Mouse (Mus musculus) midbrain, embryonic 16.5 days (tissue): ENCODE measurements at regions not wholly inside any gene's neighbourhood (a gene's known extent, or its start where the extent isn't known, plus 50 kb on each side); places are given as distances from the start of the nearest gene placed in this dataset.

Experiments used
- ATAC-seq: fragments of 200-750 bp; cut with Nextera tagmentation; 2 replicates; pipeline ENCODE4 v1.8.0; 2017; ENCODE audit warnings: moderate TSS enrichment
- H3K27ac ChIP-seq: fragments of 300-500 bp; sonication (generic); 2 replicates; pipeline ENCODE4 v1.5.1; 2014; ENCODE audit warnings: mild to moderate bottlenecking, low read length, mixed read lengths
- H3K27me3 ChIP-seq: fragments of 300-500 bp; sonication (generic); 2 replicates; pipeline ENCODE4 v1.6.1; 2014; ENCODE audit warnings: low read depth, low read length, mixed read lengths; ENCODE audit not compliant: control insufficient read depth, insufficient read depth
- H3K36me3 ChIP-seq: fragments of 300-500 bp; sonication (generic); 2 replicates; pipeline ENCODE4 v1.6.1; 2014; ENCODE audit warnings: mild to moderate bottlenecking, low read length, moderate library complexity, mixed read lengths; ENCODE audit not compliant: control insufficient read depth, insufficient read depth
- H3K4me1 ChIP-seq: fragments of 300-500 bp; sonication (generic); 2 replicates; pipeline ENCODE4 v1.6.1; 2014; ENCODE audit warnings: mild to moderate bottlenecking, low read length, mixed read lengths; ENCODE audit not compliant: control insufficient read depth, insufficient read depth
- H3K4me2 ChIP-seq: fragments of 300-500 bp; sonication (generic); 2 replicates; pipeline ENCODE4 v1.6.1; 2014; ENCODE audit warnings: mild to moderate bottlenecking, low read length, mixed read lengths
- H3K4me3 ChIP-seq: fragments of 300-500 bp; sonication (generic); 2 replicates; pipeline ENCODE4 v1.5.1; 2014; ENCODE audit warnings: low read depth, mild to moderate bottlenecking, low read length, moderate library complexity, mixed read lengths
- H3K9ac ChIP-seq: fragments of 300-500 bp; sonication (generic); 2 replicates; pipeline ENCODE4 v1.6.1; 2014; ENCODE audit warnings: low read depth, low read length, mixed read lengths
- H3K9me3 ChIP-seq: fragments of 300-500 bp; sonication (generic); replicated peaks from 2 replicates; pipeline ENCODE4 v1.6.1; 2014; ENCODE audit warnings: mild to moderate bottlenecking, low read length, mixed read lengths; ENCODE audit not compliant: control insufficient read depth, poor library complexity, severe bottlenecking
- WGBS: fragments of 180-500 bp; shearing (Covaris S2); extraction: QIAGEN DNeasy Blood & Tissue Kit; methylation state at CpG from one replicate; pipeline ENCODE4 v1.1.7; 2014; 5-methylcytosine and 5-hydroxymethylcytosine counted together

DNA sequence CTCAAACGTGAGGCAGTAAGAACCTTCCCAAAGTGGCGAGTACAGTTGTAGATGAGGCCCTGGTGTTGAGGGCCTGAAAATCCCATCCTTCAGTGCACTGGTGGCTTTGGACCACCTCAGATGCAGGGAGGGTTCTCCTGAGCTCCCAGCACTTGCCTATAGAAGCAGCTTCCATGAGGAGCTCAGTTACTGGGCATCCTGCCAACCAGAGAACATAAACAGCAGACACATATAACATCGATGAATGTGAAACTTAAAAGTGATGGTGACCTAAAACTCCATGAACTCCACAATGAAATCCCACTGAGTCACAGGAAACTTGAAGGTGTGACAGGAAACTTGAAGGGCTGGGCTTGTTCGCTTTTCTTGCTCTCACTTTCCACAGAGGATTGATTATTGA, 109.1 kb downstream of the Tas2r134 start:
- no peak overlapping the region for H3K9ac ChIP-seq
- no peak overlapping the region for H3K27ac ChIP-seq
- no peak overlapping the region for H3K4me2 ChIP-seq
- H3K4me1 ChIP-seq = peaks cover 7% of the 10 kb centered on the region; the same call in 1 of the 2 replicates
- WGBS = 86% methylated on average over 4 of the region's 4 CpGs
- H3K4me3 ChIP-seq = no peak overlapping the region
- H3K36me3 ChIP-seq = no peaks in the 10 kb centered on the region
- no peaks in the 10 kb centered on the region for H3K9me3 ChIP-seq
- no peak for ATAC-seq
- H3K27me3 ChIP-seq = no peaks in the 10 kb centered on the region

GRCm38 (mm10) chr2:51747675-51748319, 120.5 kb downstream of the Tas2r134 start:
- no peak overlapping the region for H3K4me3 ChIP-seq
- H3K4me1 ChIP-seq = peaks cover 1% of the 10 kb centered on the region
- peaks cover 6% of the 10 kb centered on the region; the same call in 1 of the 2 replicates for H3K9me3 ChIP-seq
- H3K4me2 ChIP-seq = no peak overlapping the region
- H3K27me3 ChIP-seq = no peaks in the 10 kb centered on the region
- no peak overlapping the region for H3K9ac ChIP-seq
- no peaks in the 10 kb centered on the region for H3K36me3 ChIP-seq
- 25% methylated on average over 7 of the region's 7 CpGs for WGBS
- ATAC-seq = peak; percentile 75
- H3K27ac ChIP-seq = no peak overlapping the region

- H3K9me3 ChIP-seq = peaks cover 6% of the 10 kb centered on the region; the same call in 1 of the 2 replicates
- WGBS = 45% methylated on average over 3 of the region's 3 CpGs
Observed at GRCm38 (mm10) chr2:51749247-51749646, 121.9 kb downstream of the Tas2r134 start.

DNA sequence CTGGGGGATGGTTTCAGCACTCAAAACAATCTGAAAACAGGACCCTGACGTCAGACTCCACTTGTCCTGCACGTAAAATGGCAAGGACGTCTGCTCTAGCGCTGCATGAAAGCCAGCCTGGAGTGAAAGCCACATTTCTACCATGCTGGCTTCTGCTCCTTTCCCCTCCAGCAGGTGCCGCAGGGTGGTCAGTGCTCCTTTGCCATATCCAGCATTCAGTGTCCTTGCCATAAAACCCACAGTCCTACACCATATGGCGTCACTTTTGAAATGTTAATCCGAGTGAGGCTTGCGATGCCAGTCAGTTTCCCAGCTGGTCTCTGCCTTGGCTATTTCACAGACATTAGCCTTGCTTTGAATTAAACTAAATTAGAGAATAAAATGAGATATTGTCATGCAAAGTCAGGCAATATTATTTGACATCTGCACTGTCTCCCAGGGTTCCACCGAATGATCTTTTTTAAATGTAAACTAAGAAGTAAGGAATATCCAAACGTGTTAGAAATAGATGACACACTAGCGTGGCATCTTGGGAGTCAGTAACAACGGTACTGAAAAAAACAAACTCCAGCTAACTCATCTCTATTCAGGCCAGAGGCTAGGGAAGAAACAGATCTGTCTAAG, 125.7 kb downstream of the Tas2r134 start:
- no peaks in the 10 kb centered on the region for H3K36me3 ChIP-seq
- H3K4me2 ChIP-seq = peak overlapping the region; percentile 27
- peaks cover 11% of the 10 kb centered on the region for H3K4me1 ChIP-seq
- no peak overlapping the region for H3K4me3 ChIP-seq
- H3K27me3 ChIP-seq = no peaks in the 10 kb centered on the region
- WGBS = 10% methylated on average over 12 of the region's 12 CpGs
- H3K9me3 ChIP-seq = peaks cover 6% of the 10 kb centered on the region; the same call in 1 of the 2 replicates
- H3K27ac ChIP-seq = peak overlapping the region; percentile 54
- peak; percentile 92 for ATAC-seq
- H3K9ac ChIP-seq = no peak overlapping the region

More at GRCm38 (mm10) chr2:51749247-51749646, 121.9 kb downstream of the Tas2r134 start:
- no peak overlapping the region for H3K4me3 ChIP-seq
- peaks cover 11% of the 10 kb centered on the region for H3K4me1 ChIP-seq
- H3K4me2 ChIP-seq = no peak overlapping the region
- ATAC-seq = no peak
- H3K9ac ChIP-seq = no peak overlapping the region
- H3K36me3 ChIP-seq = no peaks in the 10 kb centered on the region
- H3K27me3 ChIP-seq = no peaks in the 10 kb centered on the region
- no peak overlapping the region for H3K27ac ChIP-seq

DNA sequence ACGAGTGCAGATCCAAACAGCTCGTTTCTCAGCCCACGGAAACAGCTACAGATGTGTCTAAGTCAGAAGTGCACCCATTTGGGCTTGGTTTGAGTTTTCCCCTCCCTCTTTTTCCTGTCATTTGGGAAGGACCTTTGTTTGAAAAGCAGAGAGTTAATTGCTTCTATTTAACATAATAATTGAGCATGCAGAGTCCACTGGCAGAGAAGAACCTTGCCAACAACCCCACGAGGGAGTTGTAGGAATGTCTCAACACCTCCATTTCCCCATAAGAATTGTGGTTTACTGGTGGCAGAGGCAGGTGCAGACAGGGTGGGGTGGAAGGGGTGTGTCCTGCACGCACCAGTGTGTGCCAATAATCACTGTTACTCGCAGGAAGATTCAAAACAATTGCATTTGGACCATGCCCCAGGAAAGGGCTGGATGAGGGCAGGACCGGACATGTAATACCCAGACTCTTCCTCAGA, 126.3 kb downstream of the Tas2r134 start:
- no peak overlapping the region for H3K9ac ChIP-seq
- H3K9me3 ChIP-seq = peaks cover 6% of the 10 kb centered on the region; the same call in 1 of the 2 replicates
- peak overlapping the region; percentile 54; the same call in 1 of the 2 replicates for H3K27ac ChIP-seq
- peak; percentile 61; the same call in 1 of the 2 replicates for ATAC-seq
- peaks cover 11% of the 10 kb centered on the region for H3K4me1 ChIP-seq
- no peaks in the 10 kb centered on the region for H3K36me3 ChIP-seq
- peak overlapping the region; percentile 27 for H3K4me2 ChIP-seq
- H3K27me3 ChIP-seq = no peaks in the 10 kb centered on the region
- 19% methylated on average over 7 of the region's 7 CpGs for WGBS
- no peak overlapping the region for H3K4me3 ChIP-seq

DNA sequence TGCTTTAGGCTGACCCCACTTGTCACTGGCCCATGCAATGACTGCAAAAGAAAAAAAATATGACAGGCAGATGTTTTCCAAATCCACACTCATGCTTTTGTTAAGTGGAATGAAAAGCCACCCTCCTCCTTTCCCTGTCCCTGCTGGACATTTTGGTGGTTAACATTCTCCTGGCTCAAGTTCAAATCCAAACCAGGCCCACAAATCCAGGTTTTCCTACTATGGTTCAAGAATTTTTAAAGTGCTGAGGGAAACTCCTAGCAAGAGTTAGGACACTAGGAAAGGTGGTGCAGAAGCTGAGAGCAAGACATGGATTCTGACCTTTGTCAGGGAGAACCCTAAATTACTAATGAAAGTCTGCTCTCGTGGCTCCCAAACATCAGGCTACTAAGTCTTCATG, 130.1 kb downstream of the Tas2r134 start:
- no peak for ATAC-seq
- no peaks in the 10 kb centered on the region for H3K9me3 ChIP-seq
- H3K4me1 ChIP-seq = peaks cover 11% of the 10 kb centered on the region
- no peak overlapping the region for H3K4me2 ChIP-seq
- no peak overlapping the region for H3K9ac ChIP-seq
- no peak overlapping the region for H3K27ac ChIP-seq
- H3K4me3 ChIP-seq = no peak overlapping the region
- no peaks in the 10 kb centered on the region for H3K36me3 ChIP-seq
- WGBS = 81% methylated on average over 1 of the region's 1 CpGs
- H3K27me3 ChIP-seq = no peaks in the 10 kb centered on the region

- Histone ChIP-seq H3K4me2 (no peak overlapping the region), H3K4me3 (no peak overlapping the region), H3K4me1 (peaks cover 7% of the 10 kb centered on the region), H3K9me3 (no peaks in the 10 kb centered on the region), H3K36me3 (no peaks in the 10 kb centered on the region), H3K27ac (no peak overlapping the region), H3K27me3 (no peaks in the 10 kb centered on the region), H3K9ac (no peak overlapping the region)
- 86% methylated on average over 8 of the region's 8 CpGs for WGBS
- ATAC-seq = no peak
Observed at GRCm38 (mm10) chr2:51758093-51758492, 130.8 kb downstream of the Tas2r134 start.

- Histone ChIP-seq H3K36me3 (no peaks in the 10 kb centered on the region), H3K9me3 (no peaks in the 10 kb centered on the region), H3K4me2 (no peak overlapping the region), H3K4me3 (no peak overlapping the region), H3K27me3 (no peaks in the 10 kb centered on the region), H3K27ac (no peak overlapping the region), H3K4me1 (peaks cover 2% of the 10 kb centered on the region; the same call in 1 of the 2 replicates), H3K9ac (no peak overlapping the region)
- 96% methylated on average over 4 of the region's 4 CpGs for WGBS
- no peak for ATAC-seq
Observed at GRCm38 (mm10) chr2:51762866-51763265, 135.6 kb downstream of the Tas2r134 start.

- no peaks in the 10 kb centered on the region for H3K27me3 ChIP-seq
- no peak overlapping the region for H3K4me3 ChIP-seq
- H3K36me3 ChIP-seq = no peaks in the 10 kb centered on the region
- H3K9ac ChIP-seq = no peak overlapping the region
- no peak overlapping the region for H3K4me2 ChIP-seq
- H3K9me3 ChIP-seq = no peaks in the 10 kb centered on the region
- no peak overlapping the region for H3K27ac ChIP-seq
- H3K4me1 ChIP-seq = peaks cover 12% of the 10 kb centered on the region
- no peak for ATAC-seq
- WGBS = 63% methylated on average over 4 of the region's 4 CpGs
Observed at GRCm38 (mm10) chr2:51767507-51768135, 140.3 kb downstream of the Tas2r134 start.
